Mouse (Mus musculus) CD8-positive naive resting alpha-beta T cell, adult 2 months (primary cell): ENCODE measurements around the gene Lrrc57.
A peak's percentile ranks its signal among the peaks of the same experiment; 100 is the strongest.
"Not testable (repeated sequence)": the region's sequence is repeated elsewhere in the genome, so short reads cannot be mapped to it uniquely, and the experiment has no call there.

Experiments used
- DNase-seq, 2 experiments: peaks; one replicate each; pipeline ENCODE4 v3.0.0; 2022; ENCODE audit warnings: low read depth in 2 of 2, low spot score in 2 of 2

Gene Lrrc57

DNA sequence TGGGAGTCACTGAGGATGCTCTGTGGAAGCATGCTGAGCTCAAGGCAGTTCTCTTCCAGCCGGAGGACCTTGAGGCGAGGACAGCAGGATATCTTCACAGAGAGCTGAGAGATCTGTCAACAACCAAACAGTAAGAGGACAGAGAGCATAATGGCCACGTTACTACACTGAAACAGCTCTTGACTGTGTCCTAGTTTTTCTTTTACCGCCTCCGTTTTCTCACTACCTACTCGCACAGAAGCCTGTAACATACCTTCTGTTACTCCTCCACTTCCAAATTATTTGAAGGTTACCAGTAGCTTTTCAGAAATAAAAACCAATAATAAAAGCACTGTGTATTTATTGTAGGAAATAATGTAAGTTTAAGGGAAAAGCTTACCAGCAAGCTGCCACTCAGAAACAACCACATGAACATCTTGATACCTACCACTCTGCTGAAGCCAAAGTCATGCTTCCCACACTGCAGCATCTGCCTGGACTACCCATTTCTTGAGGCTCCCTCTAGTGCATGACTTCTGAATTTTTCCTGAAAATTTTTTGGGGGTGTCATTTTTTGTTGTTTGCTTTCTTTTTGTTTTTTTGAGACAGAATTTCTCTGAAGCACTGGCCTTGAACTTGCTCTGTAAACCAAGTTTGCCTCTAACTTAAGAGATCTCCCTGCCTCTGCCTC is 3.2 kb downstream of the Lrrc57 start:
- peak in 1 of 2 experiments; percentile 15 for DNase-seq

DNA sequence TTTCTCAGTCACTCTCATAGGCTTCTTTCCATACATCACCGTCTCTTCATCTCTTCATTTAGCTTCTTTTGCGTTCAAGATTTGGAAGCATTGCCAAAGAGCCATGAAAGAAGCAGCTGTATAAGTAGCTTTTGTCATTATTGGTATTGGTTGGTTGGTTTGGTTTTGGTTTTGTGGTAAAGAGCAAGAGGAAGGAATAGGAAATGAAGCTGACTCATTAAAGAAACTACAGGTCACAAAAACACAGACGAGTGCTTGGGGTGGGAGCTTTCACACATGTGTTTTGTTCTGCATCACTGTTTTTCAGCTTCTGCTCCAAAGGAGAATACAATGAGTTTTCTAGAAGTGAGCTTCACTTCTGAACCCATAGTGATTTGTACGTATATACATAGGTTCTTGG is 9.8 kb downstream of the Lrrc57 start:
- DNase-seq: no peak

DNA sequence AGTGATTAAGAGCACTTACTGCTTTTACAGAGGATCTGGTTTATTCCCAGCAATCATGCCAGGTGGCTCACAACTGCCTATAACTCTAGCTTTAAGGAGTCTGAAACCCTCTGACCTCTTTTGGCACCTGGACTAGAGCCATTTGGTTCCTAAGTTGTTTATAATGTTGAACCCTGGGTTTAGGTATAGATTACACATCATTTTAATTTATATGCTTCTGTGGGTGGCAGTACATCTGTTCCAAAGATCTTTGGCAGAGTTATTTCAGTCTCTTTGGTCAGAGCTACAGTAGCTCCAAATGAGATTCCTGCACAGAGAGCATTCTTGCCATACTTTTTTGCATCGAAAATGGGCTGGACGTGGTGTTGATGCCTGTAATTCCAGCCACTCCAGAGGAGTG is 11.6 kb downstream of the Lrrc57 start:
- no peak for DNase-seq

DNA sequence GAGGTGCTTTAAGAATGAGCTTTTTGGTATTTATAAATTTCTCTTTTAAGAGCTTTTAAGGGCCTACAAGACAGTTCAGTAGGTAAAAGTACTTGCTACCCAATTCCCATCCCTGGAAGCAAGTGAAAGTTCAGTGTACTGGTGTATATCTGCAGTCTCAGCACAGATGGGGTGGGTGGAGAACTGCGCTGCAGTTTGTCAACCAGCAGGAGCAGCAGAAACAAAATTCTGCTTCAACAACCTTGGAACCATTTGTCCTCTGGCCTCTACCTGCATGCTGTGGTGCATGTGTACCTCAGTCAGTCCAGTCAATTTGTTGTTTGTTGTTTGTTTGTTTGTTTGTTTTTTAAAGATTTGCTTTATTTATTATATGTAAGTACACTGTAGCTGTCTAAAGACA is 17.1 kb downstream of the Lrrc57 start:
- DNase-seq: no peak

DNA sequence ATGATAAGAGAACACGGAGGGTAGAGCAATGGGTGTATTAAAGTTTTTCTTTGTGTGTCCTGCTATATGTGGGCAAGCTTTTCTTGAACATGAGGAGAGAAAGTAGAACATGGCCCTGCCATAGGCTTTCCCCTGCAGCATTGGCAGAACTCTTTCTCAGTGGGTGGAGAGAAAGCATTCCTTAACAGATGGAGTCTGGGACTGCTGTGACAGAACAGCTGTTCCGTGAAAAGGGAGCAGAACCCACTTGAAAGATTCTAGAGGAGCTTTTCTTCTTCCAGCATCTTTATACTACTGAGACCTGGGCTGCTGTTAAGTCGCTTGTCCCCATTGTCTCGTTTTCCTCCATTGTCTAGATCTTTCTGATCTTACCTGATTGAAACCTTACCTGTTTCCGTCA is 19.6 kb downstream of the Lrrc57 start:
- no peak for DNase-seq

DNA sequence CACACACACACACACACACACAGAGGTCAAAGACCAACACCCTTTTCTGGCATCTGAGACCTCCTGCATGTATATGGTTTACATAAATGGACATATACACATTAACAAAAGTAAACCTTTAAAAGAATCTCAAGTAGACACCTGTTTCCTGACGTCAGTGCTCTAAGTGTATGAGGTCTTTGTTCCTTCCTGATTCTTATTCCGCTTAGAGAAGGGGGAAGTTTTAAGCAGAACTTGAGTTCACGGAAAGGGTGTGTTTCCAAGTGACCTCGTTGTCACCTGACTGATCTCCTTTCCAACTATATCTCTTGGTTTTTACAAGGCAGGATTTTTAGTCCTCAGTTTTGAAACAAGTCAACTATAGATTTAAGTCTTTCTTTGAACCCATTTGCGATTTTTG is 31.0 kb downstream of the Lrrc57 start:
- no peak for DNase-seq

DNA sequence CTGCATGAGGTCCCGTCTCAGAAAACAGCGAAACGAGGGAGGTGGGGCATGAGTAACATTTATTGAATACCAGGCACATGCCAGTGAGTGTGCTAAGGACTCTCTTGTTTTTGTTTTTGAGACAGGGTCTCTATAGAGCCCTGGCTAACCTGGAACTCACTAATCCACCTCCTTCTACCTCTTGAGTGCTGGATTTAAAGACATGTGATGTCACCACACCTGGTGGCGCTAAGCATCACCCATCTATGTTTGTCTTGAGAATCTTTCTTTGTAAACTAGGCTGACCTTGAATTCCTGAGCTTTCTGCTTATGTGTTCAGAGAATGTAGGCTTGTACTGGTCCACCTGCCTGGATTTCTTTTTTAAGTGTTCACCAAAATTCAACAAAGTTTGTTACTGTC is 31.5 kb downstream of the Lrrc57 start:
- DNase-seq: no peak

DNA sequence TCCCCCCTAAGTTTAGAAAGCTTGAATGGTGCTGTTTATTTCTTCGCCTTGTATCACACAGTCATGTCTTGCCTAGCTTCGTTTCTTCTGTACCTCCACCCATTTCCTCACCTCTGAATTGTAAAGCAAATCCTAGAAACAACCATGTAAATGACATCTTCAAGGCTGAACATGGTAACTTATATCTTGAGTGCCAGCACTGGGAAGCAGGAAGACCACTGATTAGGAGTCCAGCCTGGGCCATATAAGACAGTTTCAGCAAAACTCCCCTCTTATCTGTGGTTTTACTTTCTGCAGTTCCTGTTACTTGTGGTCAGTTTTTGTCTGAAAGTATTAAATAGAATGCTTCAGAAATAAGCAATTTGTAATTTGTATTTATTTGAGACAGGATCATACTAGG is 33.3 kb downstream of the Lrrc57 start:
- DNase-seq: no peak

DNA sequence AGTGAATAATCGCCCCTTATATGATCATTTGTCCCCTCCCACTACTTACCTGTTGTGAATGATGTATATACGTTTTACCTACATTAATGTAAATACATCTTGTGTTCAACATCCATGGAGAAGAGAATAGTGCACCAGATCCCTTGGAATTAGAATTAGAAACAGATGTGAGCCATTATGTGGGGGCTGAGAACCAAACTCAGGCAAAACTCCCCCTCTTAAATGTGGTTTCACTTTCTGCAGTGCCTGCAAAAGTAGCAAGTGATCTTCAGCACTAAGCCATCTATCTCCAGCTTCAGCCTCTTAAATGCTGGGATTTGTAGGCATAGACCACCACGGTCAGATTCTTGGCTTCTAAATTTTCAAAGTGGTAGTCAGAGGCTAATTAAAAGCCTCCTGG is 34.2 kb downstream of the Lrrc57 start:
- DNase-seq: no peak

DNA sequence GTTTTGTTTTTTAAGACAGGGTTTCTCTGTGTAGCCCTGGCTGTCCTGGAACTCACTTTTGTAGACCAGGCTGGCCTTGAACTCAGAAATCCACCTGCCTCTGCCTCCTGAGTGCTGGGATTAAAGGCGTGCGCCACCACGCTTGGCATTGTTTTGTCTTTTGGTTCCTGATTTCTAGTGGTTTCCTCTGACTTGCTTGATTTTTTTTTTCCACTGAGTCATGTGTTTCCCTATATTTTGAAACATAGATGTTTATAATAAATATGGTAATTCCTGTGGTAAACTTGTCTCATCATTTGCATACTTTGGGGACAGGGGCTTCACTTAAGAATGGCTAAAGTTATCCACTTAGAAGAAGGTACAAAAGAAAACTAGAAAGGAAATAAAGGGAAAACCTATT is 37.2 kb downstream of the Lrrc57 start:
- DNase-seq: not testable (repeated sequence)

DNA sequence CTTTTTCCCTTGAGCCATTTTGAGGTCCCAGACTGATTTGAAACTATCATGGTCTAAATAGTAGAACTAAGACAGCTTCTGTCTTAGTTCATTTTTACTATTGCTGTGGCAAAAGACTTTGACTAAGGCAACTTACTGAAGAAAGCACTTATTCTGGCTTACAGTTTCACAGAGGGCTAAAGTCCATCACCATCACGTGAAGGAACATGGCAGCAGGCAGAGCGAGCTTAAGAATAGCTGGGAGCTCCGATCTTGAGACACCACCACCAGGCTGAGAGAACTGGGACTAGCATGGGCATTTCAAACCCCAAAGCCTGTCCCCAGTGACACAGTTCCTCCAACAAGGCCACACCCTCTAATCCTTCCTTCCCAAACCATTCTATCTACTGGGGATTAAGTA is 38.2 kb downstream of the Lrrc57 start:
- no peak for DNase-seq

DNA sequence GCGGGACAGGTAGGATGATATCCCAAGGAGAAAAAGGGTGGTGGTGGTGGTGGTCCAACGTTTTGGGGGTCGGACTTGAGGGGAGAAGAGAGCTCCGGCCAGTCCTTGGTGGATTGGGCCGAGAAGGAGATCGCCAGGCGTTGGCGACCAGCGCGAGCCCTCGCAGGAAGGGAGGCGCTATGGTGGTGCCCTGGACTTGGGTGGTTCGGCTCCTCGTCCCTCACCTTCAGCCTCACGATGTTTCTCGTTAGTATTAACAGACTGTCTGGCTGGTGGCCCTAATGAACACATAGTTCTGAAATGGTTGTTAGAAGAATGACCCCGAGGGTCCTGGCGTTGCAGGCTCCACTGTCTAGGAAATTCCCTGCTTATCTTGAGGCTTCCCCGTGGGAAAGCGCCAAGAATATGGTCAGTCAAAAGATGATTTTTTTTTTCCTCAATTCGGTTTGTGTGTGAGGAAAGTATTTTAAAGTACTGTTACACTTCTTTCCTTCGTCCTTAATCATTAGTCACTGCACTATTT is 41.5 kb downstream of the Lrrc57 start:
- DNase-seq: no peak

DNA sequence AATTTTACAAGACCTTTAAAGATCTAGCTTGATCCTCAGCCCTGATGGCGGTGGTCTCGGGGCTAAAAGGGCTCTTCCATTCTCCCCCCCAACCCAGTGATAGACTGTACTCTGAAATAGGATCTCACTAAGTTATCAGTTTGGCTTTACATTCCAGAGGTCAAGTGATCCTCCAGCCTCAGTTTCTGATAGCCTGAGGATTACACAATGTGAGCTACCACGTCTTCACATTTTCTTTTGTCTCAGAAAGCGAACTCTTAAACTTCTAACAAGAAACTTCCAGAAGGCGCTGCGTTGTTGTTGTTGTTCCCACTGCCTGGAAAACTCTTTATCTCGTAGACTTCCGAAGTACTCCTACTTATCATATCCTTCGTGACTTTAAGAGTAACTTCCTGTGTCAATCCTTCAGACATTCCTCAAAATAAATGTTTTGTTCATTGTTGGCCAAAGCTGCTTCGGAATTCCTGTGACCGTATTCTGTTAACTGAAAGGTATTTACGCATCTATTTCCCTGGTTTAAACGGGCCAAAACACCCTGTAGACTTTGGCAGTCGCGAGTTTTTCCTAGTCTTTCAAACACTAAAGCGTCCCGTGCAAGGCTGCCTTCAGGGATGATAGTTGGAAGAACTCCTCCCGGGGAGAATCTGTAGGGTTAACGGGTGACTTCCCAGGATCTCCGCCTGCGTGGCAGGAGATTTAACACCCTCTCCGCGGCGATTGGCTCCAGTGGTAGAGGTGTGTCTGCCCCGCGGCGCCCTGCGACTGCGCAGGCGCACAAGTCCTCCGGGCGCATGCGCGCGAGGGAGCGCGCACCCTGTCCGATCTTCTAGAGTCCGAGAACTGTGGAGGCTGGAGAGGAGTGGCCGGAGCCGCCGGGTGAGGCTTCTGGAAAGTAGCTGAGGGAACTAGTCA is 42.2 kb downstream of the Lrrc57 start, which contains the start of gene Snap23:
Snap23 (plus strand) TSS at position 786 of the 912 bp plus-strand sequence.
- DNase-seq: peak; percentile 72 to 78

DNA sequence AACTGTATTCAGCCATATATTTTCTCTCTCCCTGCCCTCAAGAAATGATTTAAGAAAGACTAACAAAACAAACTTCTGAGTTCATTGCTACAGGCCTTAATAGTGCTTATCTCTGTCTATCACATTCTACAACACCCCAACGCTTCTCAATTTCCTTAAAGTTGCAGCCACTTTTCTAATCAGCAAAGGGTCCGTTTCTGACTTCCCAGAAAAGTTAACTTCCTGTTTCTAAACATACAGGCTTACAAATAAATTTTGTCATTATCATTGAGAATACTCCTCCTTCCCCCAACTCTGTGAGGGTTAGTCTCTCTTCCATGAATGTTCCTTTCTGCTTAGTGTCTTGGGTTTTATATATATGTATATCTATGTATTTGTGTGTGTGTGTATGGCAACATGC is 44.0 kb downstream of the Lrrc57 start:
- DNase-seq: no peak

DNA sequence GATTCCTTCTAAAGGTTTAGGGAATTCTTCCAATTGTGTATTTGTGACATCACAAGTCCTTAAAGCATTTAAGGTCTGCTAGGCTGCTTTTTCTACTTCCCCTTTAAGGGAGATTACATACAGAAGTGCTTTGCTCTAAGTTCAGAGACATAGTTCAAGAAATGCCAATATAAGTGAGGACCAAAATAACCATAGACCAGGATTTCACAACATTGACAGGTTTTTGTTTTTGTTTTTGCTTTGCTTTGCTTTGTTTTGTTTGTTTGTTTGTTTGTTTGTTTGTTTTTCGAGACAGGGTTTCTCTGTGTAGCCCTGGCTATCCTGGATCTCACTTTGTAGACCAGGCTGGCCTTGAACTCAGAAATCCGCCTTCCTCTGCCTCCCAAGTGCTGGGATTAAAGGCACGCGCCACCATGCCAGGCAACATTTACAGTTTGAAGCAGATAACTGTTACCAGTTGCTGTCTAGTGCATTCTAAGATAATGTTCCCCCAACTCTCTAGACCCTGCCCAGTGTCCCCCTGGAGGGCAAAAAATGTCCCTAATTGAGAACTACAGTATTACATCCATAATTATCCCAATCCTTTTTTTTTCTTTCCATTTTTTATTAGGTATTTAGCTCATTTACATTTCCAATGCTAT is 44.7 kb downstream of the Lrrc57 start:
- not testable (repeated sequence) for DNase-seq

DNA sequence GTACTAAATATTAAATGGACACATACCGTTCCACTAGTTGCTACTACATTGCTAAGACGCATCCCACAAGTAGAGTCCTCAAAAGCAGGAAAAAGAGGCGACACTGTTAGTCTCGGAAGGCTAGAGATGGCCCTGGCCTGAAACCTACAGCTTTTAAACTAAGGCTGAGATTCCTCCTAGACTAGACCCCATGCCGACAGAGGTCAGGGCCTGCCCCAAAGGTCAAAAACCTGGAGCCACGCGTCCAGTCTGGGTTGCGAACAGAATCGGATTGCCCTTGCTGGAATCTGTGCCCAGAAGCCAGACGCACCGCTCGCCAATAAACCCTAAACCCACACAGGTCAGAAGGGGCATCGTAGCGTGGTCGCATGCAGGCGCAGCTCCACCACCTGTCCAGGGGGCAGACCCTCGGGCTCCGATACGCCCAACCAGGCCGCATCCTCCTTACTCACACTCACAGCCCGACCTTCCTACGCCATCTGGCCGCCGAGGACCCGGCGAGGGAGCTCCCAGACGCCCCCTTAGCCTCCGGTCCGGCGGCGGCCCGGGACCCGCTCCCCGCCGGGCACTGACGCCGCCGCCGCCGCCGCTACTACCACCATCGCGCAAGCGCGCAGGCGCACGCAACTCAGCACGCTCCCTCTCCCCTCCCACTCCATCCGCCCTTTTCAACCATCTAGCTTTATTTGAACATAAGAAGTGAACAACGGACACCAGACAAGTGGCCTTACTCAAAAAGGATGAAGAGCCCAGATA is 45.9 kb downstream of the Lrrc57 start, which contains the start of gene Zfp106:
Zfp106 (minus strand) TSS at position 609 of the 756 bp plus-strand sequence.
- peak; percentile 72 to 84 for DNase-seq

DNA sequence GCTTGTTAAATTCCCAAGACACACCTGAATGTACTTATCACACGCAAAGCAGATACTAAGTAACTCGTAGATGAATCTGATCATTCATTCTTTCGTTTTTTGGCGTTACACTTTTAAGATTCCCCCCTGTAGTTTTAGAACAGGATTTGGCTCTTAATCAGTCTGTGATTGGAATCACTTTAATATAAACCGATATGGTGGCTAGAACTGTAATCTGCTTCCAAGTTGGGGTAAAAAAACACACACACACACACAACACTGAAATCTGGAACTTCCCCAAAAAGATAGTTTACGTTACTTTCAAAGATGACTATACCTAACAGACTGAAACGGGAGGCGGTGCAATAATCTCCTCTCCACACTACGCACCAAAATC is 46.5 kb downstream of the Lrrc57 start:
- no peak for DNase-seq

DNA sequence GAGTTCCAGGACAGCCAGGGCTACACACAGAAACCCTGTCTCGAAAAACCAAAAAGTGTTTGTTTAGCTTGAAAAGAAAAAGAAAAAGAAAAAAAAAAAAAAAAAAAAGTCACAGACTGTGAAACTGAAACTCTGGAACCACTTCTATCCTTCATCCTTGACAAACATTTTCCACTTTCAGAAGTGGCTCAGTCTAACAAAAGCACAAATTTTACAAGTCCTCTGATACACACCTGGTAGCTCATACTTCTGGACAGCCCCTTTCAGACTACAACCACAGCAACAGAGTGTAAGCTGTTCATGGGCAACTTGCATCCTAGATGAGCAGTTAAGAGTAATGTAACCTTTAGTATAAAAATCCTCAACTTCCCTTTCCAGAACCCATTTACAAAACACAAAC is 47.8 kb downstream of the Lrrc57 start:
- no peak for DNase-seq

DNA sequence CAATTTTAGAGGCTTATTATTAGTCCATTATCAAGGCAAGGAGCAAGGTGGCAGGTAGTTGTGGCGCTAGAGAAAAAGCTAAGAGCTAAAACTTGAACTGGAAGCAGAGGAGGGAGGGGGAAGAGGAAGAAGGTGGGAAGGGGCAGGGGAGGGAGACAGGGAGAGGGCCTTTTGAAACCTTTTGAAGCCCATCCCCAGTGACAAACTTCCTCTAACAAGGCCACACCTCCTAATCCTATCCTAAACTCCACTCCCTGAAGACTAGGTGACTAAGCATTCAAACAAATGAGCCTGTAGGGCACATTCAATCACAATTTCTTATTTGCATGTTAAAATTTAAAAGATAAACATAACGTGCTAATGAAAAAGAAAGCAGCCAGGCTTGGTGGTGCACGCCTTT is 50.5 kb downstream of the Lrrc57 start:
- DNase-seq: no peak

DNA sequence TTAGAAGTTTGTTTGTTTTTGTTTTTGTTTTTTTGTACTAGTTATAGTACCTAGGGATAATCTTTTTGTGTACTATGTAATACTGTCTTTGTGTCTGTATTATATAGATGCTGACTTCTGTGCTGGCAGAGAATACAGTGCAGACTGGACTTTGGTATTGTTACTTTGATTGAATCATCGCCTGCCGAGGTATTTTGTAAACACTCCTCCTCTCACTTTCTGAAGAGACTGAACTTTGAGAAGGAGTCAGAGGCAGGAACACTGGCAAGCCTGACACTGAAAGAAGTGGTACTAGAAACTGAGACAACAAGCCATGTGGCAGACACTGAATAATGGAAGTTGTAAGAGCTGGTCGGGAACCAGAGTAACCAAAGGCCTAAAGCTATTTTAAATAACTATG is 52.5 kb downstream of the Lrrc57 start:
- no peak for DNase-seq
